Comparison of ENCODE assay signal across 8 mouse cellular contexts in the genomic region with DNA sequence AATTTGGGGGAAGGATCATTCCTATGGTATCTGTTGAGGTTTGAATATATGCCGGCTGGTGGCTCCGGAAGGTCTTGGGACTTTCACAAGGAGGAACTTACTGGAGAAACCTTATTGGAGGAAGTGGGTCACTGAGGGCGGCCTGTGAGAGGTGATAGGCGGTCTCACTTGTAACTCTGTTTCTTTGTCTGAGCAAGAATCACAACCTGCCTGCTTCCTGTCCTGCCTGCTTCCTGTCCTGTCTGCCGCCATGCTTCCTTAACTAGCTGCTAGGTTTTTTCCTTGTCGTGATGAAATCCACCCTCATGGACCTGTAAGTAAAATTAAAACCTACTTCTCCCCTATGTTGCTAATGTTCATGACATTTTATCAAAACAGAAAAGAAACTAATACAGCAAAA. TPM values are rescaled to one million over a fixed set of nuclear protein-coding genes. Genes with fewer than 3 reads are reported as not detected.
DNase-seq lines count a peak whose midpoint lies in the region; ATAC-seq and TF ChIP-seq lines count a peak whose summit lies in the region.

No protein-coding gene starts in this region.

- no peak overlapping the region for H3K4me3 ChIP-seq in heart, embryonic 12.5 days
- H3K4me3 ChIP-seq in MEL (ENCODE audit: control insufficient read depth in 1 of 2, insufficient read depth in 1 of 2, low read depth in 2 of 2, low read length in 2 of 2): peak overlapping the region; percentile 29 to 62; a peak in 3 of 4 replicates
- H3K4me3 ChIP-seq in myocyte: peak overlapping the region; percentile 14
- no peak overlapping the region for H3K4me3 ChIP-seq in stomach, postnatal 0 days (ENCODE audit: low read depth, low read length)

- H3K27me3 ChIP-seq in heart, embryonic 12.5 days (replicated peaks): no peaks in the 10 kb centered on the region
- H3K27me3 ChIP-seq in MEL (ENCODE audit: control insufficient read depth in 1 of 2, insufficient read depth in 2 of 2, low read length in 2 of 2): no peaks in the 10 kb centered on the region
- no peaks in the 10 kb centered on the region for H3K27me3 ChIP-seq in myocyte (ENCODE audit: control insufficient read depth, insufficient read depth, insufficient read length)
- H3K27me3 ChIP-seq in stomach, postnatal 0 days (ENCODE audit: control insufficient read depth, insufficient read depth, low read length): no peaks in the 10 kb centered on the region

- TF ChIP-seq EP300 in MEL (IDR thresholded peaks at IDR 0.05; ENCODE audit: low read depth in 1 of 2, low read length in 2 of 2): no peak
- no peak for TF ChIP-seq EP300 in stomach, postnatal 0 days (optimal IDR thresholded peaks at IDR 0.05)

- no peak for ATAC-seq in heart, embryonic 12.5 days (ENCODE audit: insufficient number of reproducible peaks, low FRiP score)
- ATAC-seq in hematopoietic stem cell, adult 5-6 weeks (replicated peaks in 1 of 2; ENCODE audit: insufficient read depth in 1 of 2, low FRiP score in 2 of 2, low TSS enrichment in 1 of 2, low read depth in 1 of 2, poor library complexity in 2 of 2, severe bottlenecking in 2 of 2): peak; percentile 97 to 98
- ATAC-seq in stomach, postnatal 0 days (ENCODE audit: low FRiP score, low TSS enrichment): no peak

- H3K36me3 ChIP-seq in heart, embryonic 12.5 days: no peaks in the 10 kb centered on the region
- H3K36me3 ChIP-seq in MEL (ENCODE audit: control insufficient read depth in 1 of 2, insufficient read depth in 2 of 2, low read length in 2 of 2) (no peaks in the 10 kb centered on the region; a peak in 1 of 4 replicates), myocyte (ENCODE audit: control insufficient read depth, insufficient read depth) (no peaks in the 10 kb centered on the region)
- no peaks in the 10 kb centered on the region for H3K36me3 ChIP-seq in stomach, postnatal 0 days (ENCODE audit: control insufficient read depth, insufficient read depth, low read length)

- no peak for TF ChIP-seq CTCF in MEL (IDR thresholded peaks at IDR 0.05 in 2 of 3, conservative IDR thresholded peaks at IDR 0.05 in 1 of 3; ENCODE audit: control insufficient read depth in 1 of 3, insufficient read depth in 1 of 3, low read depth in 2 of 3, low read length in 3 of 3, poor library complexity in 1 of 3, severe bottlenecking in 1 of 3)
- no peak for TF ChIP-seq CTCF in stomach, postnatal 0 days (IDR thresholded peaks at IDR 0.05; ENCODE audit: low read depth)

- peaks cover 3% of the 10 kb centered on the region; the same call in 1 of the 2 replicates for H3K9me3 ChIP-seq in heart, embryonic 12.5 days (replicated peaks)
- no peaks in the 10 kb centered on the region for H3K9me3 ChIP-seq in MEL (replicated peaks; ENCODE audit: insufficient read depth, low read length)
- no peaks in the 10 kb centered on the region for H3K9me3 ChIP-seq in stomach, postnatal 0 days (ENCODE audit: control insufficient read depth, low read length)

- no peak overlapping the region for H3K4me2 ChIP-seq in heart, embryonic 12.5 days
- H3K4me2 ChIP-seq in myocyte (ENCODE audit: low read depth): no peak overlapping the region
- H3K4me2 ChIP-seq in stomach, postnatal 0 days (replicated peaks; ENCODE audit: low read depth): no peak overlapping the region

- no peak overlapping the region for H3ac ChIP-seq in myocyte (ENCODE audit: control insufficient read depth, insufficient read length)

- no peaks in the 10 kb centered on the region for H3K79me2 ChIP-seq in MEL (ENCODE audit: control insufficient read depth, insufficient read depth, low read length, poor library complexity)
- peaks cover 32% of the 10 kb centered on the region for H3K79me2 ChIP-seq in myocyte (ENCODE audit: control insufficient read depth, insufficient read depth)

- no peaks in the 10 kb centered on the region for H3K4me1 ChIP-seq in heart, embryonic 12.5 days (replicated peaks)
- H3K4me1 ChIP-seq in MEL (ENCODE audit: control insufficient read depth in 1 of 2, insufficient read depth in 2 of 2, low read length in 2 of 2): no peaks in the 10 kb centered on the region
- no peaks in the 10 kb centered on the region for H3K4me1 ChIP-seq in stomach, postnatal 0 days (replicated peaks; ENCODE audit: control insufficient read depth, insufficient read depth)

- no peak overlapping the region for H3K27ac ChIP-seq in heart, embryonic 12.5 days (ENCODE audit: poor library complexity, severe bottlenecking)
- no peak overlapping the region for H3K27ac ChIP-seq in MEL (ENCODE audit: control insufficient read depth, low read depth, low read length)
- no peak overlapping the region for H3K27ac ChIP-seq in stomach, postnatal 0 days (replicated peaks)

- TF ChIP-seq POLR2A in MEL (IDR thresholded peaks at IDR 0.05; ENCODE audit: control insufficient read depth in 1 of 2, insufficient read depth in 1 of 2, low read depth in 1 of 2, low read length in 2 of 2, poor library complexity in 1 of 2) (no peak), myocyte (IDR thresholded peaks at IDR 0.05; ENCODE audit: insufficient read length, low read depth) (peak; percentile 24)

- DNase-seq in heart, adult 18-20 months: peak; percentile 37 to 73
- DNase-seq in MEL (ENCODE audit: low read depth, low spot score) (peak; percentile 58), adipocyte (ENCODE audit: low spot score) (no peak)
- no peak for DNase-seq in stomach, postnatal 0 days (ENCODE audit: low spot score)
- DNase-seq in ovary, postnatal 10 days (ENCODE audit: low spot score): no peak

- no peak overlapping the region for H3K9ac ChIP-seq in heart, embryonic 12.5 days
- no peak overlapping the region for H3K9ac ChIP-seq in MEL (ENCODE audit: control insufficient read depth, low read depth, low read length, poor library complexity, severe bottlenecking)
- no peak overlapping the region for H3K9ac ChIP-seq in stomach, postnatal 0 days (ENCODE audit: low read length)

- TF ChIP-seq RAD21 in MEL (IDR thresholded peaks at IDR 0.05; ENCODE audit: low read depth, low read length): no peak

- whole genome bisulfite sequencing in heart, embryonic 12.5 days: 63% methylated on average over 6 of the region's 6 CpGs
- WGBS in stomach, postnatal 0 days: 72% methylated on average over 6 of the region's 6 CpGs

TF ChIP-seq in MEL, 35 proteins besides CTCF, POLR2A, EP300 and RAD21:
- TF ChIP-seq BHLHE40 (IDR thresholded peaks at IDR 0.05; ENCODE audit: borderline replicate concordance, low read depth, low read length): no peak
- no peak for TF ChIP-seq MAX (IDR thresholded peaks at IDR 0.05; ENCODE audit: low read length)
- TF ChIP-seq GATA1 (IDR thresholded peaks at IDR 0.05; ENCODE audit: low read depth, low read length): no peak
- no peak for TF ChIP-seq POLR2AphosphoS2 (IDR thresholded peaks at IDR 0.05; ENCODE audit: low read length)
- TF ChIP-seq NELFE (IDR thresholded peaks at IDR 0.05; ENCODE audit: low read depth, low read length): no peak
- no peak for TF ChIP-seq KAT2A (conservative IDR thresholded peaks at IDR 0.05; ENCODE audit: low read depth, low read length)
- TF ChIP-seq SMC3 (IDR thresholded peaks at IDR 0.05; ENCODE audit: low read depth, low read length): no peak
- no peak for TF ChIP-seq HCFC1 (IDR thresholded peaks at IDR 0.05; ENCODE audit: low read depth, low read length)
- no peak for TF ChIP-seq UBTF (IDR thresholded peaks at IDR 0.05; ENCODE audit: borderline replicate concordance, insufficient read depth, low read depth, low read length)
- TF ChIP-seq USF1 (IDR thresholded peaks at IDR 0.05; ENCODE audit: low read depth, low read length): no peak
- no peak for TF ChIP-seq CHD1 (IDR thresholded peaks at IDR 0.05; ENCODE audit: low read depth, low read length)

TF ChIP-seq in myocyte, 11 proteins besides CTCF, POLR2A, EP300 and RAD21:
- TF ChIP-seq POLR2AphosphoS2 (IDR thresholded peaks at IDR 0.05; ENCODE audit: insufficient read length, low read depth) (peak; percentile 27), MYOD1 (IDR thresholded peaks at IDR 0.05; ENCODE audit: control insufficient read depth in 1 of 3, insufficient read length in 2 of 3, low read depth in 2 of 3) (no peak)

RNA-seq across cellular contexts. Expression of gene Cadm3, which starts 52.9 kb away (rescaled TPM):
- total RNA-seq in heart, adult 18-20 months (2021): 1 to 10 TPM; 2.1 to 2.3 TPM
- polyA plus RNA-seq in heart, embryonic 12.5 days (2016; fragmentation: Nextera tagmentation; extraction: Ambion mirVana): 0.57 TPM in 2 replicates
- 0.19 and 0.20 TPM in 2 replicates for total RNA-seq in MEL (2012; rRNA removed)
- polyA plus RNA-seq in MEL (2012; ENCODE audit: insufficient read depth in 1 of 2, insufficient read length in 2 of 2, low read depth in 1 of 2, low replicate concordance in 2 of 2, missing spikeins in 1 of 2) (under 1 TPM in 1 of 2 experiments, not detected in 1; 0.03 TPM), myocyte (2012; fragmentation: generic; extraction: Trizol) (0.19 TPM)
- total RNA-seq in hematopoietic stem cell, adult 5-6 weeks (2017): 1.8 TPM in 1 of 2 replicates, not detected in the other
- 0.99 and 1.4 TPM in 2 replicates for polyA plus RNA-seq in stomach, postnatal 0 days (2015; fragmentation: Nextera tagmentation; extraction: Ambion mirVana)

Comparison
In these comparisons a context has a peak if more than half of its experiments do, and no peak if none do; other contexts are left out.
1. DNase-seq: peak in heart, adult 18-20 months (2 of 2) and MEL (single experiment); none in adipocyte (single experiment), stomach, postnatal 0 days (single experiment) and ovary, postnatal 10 days (single experiment).
2. ATAC-seq: peak in hematopoietic stem cell, adult 5-6 weeks (2 of 2); none in heart, embryonic 12.5 days (single experiment) and stomach, postnatal 0 days (single experiment).
3. H3K4me3 ChIP-seq: peak in MEL (2 of 2) and myocyte (single experiment); none in heart, embryonic 12.5 days (single experiment) and stomach, postnatal 0 days (single experiment).